Mouse (Mus musculus) liver, postnatal 0 days (tissue): ENCODE data around the gene Cntn5.

Experiments used
- CTCF ChIP-seq: sonication (generic); IDR thresholded peaks from 2 replicates; pipeline ENCODE4 v1.5.1; 2016; ENCODE audit warnings: antibody characterized with exemption, low read depth
- EP300 ChIP-seq: IDR thresholded peaks from 2 replicates; pipeline ENCODE4 v1.6.1; 2016; ENCODE audit warnings: antibody characterized with exemption, low read depth, mild to moderate bottlenecking

- TF ChIP-seq CTCF, result no peak
- TF ChIP-seq EP300, result no peak
These were observed 109.5 kb downstream of the Cntn5 start for GRCm38 (mm10) chr9:10795102-10795501.
